Mouse (Mus musculus): ENCODE results near the gene Kcnk4. TPM values are rescaled to one million over a fixed set of nuclear protein-coding genes. Genes with fewer than 3 reads are reported as not detected.
"Not testable (repeated sequence)": the region's sequence is repeated elsewhere in the genome, so short reads cannot be mapped to it uniquely, and the experiment has no call there.

The Kcnk4 gene
- total RNA-seq, 2 experiments from 2014 or later, result 0.11 TPM; not detected in 1

GRCm38 (mm10) chr19:6899641-6900040, 34.7 kb downstream of the Kcnk4 start:
- no peak for ATAC-seq (ENCODE audit: poor library complexity, severe bottlenecking)

- not testable (repeated sequence) for ATAC-seq (ENCODE audit: poor library complexity, severe bottlenecking)
These were observed 38.6 kb downstream of the Kcnk4 start for GRCm38 (mm10) chr19:6895608-6896305.

- no peak for ATAC-seq (ENCODE audit: poor library complexity, severe bottlenecking)
These were observed 40.4 kb downstream of the Kcnk4 start for GRCm38 (mm10) chr19:6893731-6894451.

GRCm38 (mm10) chr19:6892512-6892911, 41.8 kb downstream of the Kcnk4 start:
- ATAC-seq (ENCODE audit: poor library complexity, severe bottlenecking), result no peak

- no peak for ATAC-seq (ENCODE audit: poor library complexity, severe bottlenecking)
These were observed 56.4 kb downstream of the Kcnk4 start for GRCm38 (mm10) chr19:6877965-6878364.

GRCm38 (mm10) chr19:6876799-6877198, 57.5 kb downstream of the Kcnk4 start:
- peak; percentile 40; the same call in 1 of the 2 replicates for ATAC-seq (ENCODE audit: poor library complexity, severe bottlenecking)

- no peak for ATAC-seq (ENCODE audit: poor library complexity, severe bottlenecking)
These were observed 58.5 kb downstream of the Kcnk4 start for GRCm38 (mm10) chr19:6875834-6876233.

- no peak for ATAC-seq (ENCODE audit: poor library complexity, severe bottlenecking)
These were observed 60.1 kb downstream of the Kcnk4 start for GRCm38 (mm10) chr19:6874257-6874656.

Other genes starting within 250 kb of the Kcnk4 start
- gene Rps6ka4, start 93.9 kb downstream of the Kcnk4 start, total RNA-seq (2015), result 5.5 and 7.3 TPM in 2 replicates
- gene Rps6ka4, start 93.9 kb downstream of the Kcnk4 start, total RNA-seq (2017), result 17.2 and 21.4 TPM in 2 replicates
- gene Ccdc88b, start 76.3 kb downstream of the Kcnk4 start, total RNA-seq (2015), result 12.0 and 13.3 TPM in 2 replicates
- gene Ccdc88b, start 76.3 kb downstream of the Kcnk4 start, total RNA-seq (2017), result 45.9 and 78.0 TPM in 2 replicates
- 133 and 146 TPM in 2 replicates for gene Trmt112, start 24.8 kb downstream of the Kcnk4 start, total RNA-seq (2015)
- 176 and 188 TPM in 2 replicates for gene Trmt112, start 24.8 kb downstream of the Kcnk4 start, total RNA-seq (2017)
- 951 and 1,046 TPM in 2 replicates for gene Prdx5, start 24.4 kb downstream of the Kcnk4 start, total RNA-seq (2015)
- gene Prdx5, start 24.4 kb downstream of the Kcnk4 start, total RNA-seq (2017), result 1,745 and 2,032 TPM in 2 replicates
- 11.9 and 12.4 TPM in 2 replicates for gene Esrra, start 12.7 kb downstream of the Kcnk4 start, total RNA-seq (2015)
- 24.6 and 28.9 TPM in 2 replicates for gene Esrra, start 12.7 kb downstream of the Kcnk4 start, total RNA-seq (2017)
- gene Catsperz, start 9.1 kb downstream of the Kcnk4 start, total RNA-seq (2015), result not detected in 2 replicates
- not detected in 2 replicates for gene Catsperz, start 9.1 kb downstream of the Kcnk4 start, total RNA-seq (2017)
- 16.4 and 20.3 TPM in 2 replicates for gene Bad, start 7.3 kb upstream of the Kcnk4 start, total RNA-seq (2015)
- gene Bad, start 7.3 kb upstream of the Kcnk4 start, total RNA-seq (2017), result 45.2 and 67.1 TPM in 2 replicates
- 10.2 and 18.8 TPM in 2 replicates for gene Gpr137, start 8.0 kb upstream of the Kcnk4 start, total RNA-seq (2015)
- 18.4 and 20.2 TPM in 2 replicates for gene Gpr137, start 8.0 kb upstream of the Kcnk4 start, total RNA-seq (2017)
- gene Ppp1r14b, start 40.5 kb upstream of the Kcnk4 start, total RNA-seq (2015), result 54.3 and 63.8 TPM in 2 replicates
- 43.8 and 45.2 TPM in 2 replicates for gene Ppp1r14b, start 40.5 kb upstream of the Kcnk4 start, total RNA-seq (2017)
- 10.4 and 11.8 TPM in 2 replicates for gene Plcb3, start 42.0 kb upstream of the Kcnk4 start, total RNA-seq (2015)
- 13.4 and 14.1 TPM in 2 replicates for gene Plcb3, start 42.0 kb upstream of the Kcnk4 start, total RNA-seq (2017)
- 127 and 145 TPM in 2 replicates for gene Fkbp2, start 46.0 kb upstream of the Kcnk4 start, total RNA-seq (2015)
- 141 and 155 TPM in 2 replicates for gene Fkbp2, start 46.0 kb upstream of the Kcnk4 start, total RNA-seq (2017)
- 7.8 and 8.0 TPM in 2 replicates for gene Vegfb, start 53.1 kb upstream of the Kcnk4 start, total RNA-seq (2015)
- 2.4 and 2.8 TPM in 2 replicates for gene Vegfb, start 53.1 kb upstream of the Kcnk4 start, total RNA-seq (2017)
- 19.5 and 23.0 TPM in 2 replicates for gene Dnajc4, start 58.1 kb upstream of the Kcnk4 start, total RNA-seq (2015)
- gene Dnajc4, start 58.1 kb upstream of the Kcnk4 start, total RNA-seq (2017), result 18.4 and 21.4 TPM in 2 replicates
- gene Nudt22, start 61.6 kb upstream of the Kcnk4 start, total RNA-seq (2015), result 16.6 and 29.0 TPM in 2 replicates
- 10.1 and 16.0 TPM in 2 replicates for gene Nudt22, start 61.6 kb upstream of the Kcnk4 start, total RNA-seq (2017)
- 1.5 and 3.4 TPM in 2 replicates for gene Trpt1, start 61.6 kb upstream of the Kcnk4 start, total RNA-seq (2015)
- gene Trpt1, start 61.6 kb upstream of the Kcnk4 start, total RNA-seq (2017), result 2.7 and 3.4 TPM in 2 replicates
- gene Fermt3, start 85.0 kb upstream of the Kcnk4 start, total RNA-seq (2015), result 76.4 and 89.1 TPM in 2 replicates
- gene Fermt3, start 85.0 kb upstream of the Kcnk4 start, total RNA-seq (2017), result 239 and 262 TPM in 2 replicates
- gene Stip1, start 105.5 kb upstream of the Kcnk4 start, total RNA-seq (2015), result 90.4 and 95.8 TPM in 2 replicates
- gene Stip1, start 105.5 kb upstream of the Kcnk4 start, total RNA-seq (2017), result 102 and 115 TPM in 2 replicates
- 0.69 and 3.7 TPM in 2 replicates for gene Macrod1, start 122.3 kb upstream of the Kcnk4 start, total RNA-seq (2015)
- gene Macrod1, start 122.3 kb upstream of the Kcnk4 start, total RNA-seq (2017), result 0.66 and 0.77 TPM in 2 replicates
- gene Flrt1, start 171.2 kb upstream of the Kcnk4 start, total RNA-seq (2015), result not detected in 2 replicates
- not detected in 2 replicates for gene Flrt1, start 171.2 kb upstream of the Kcnk4 start, total RNA-seq (2017)

Measured in megakaryocyte, adult 5-6 weeks (primary cell).